Mouse (Mus musculus) neural tube, embryonic 14.5 days (tissue): ENCODE measurements at regions not wholly inside any gene's neighbourhood (a gene's known extent, or its start where the extent isn't known, plus 50 kb on each side); places are given as distances from the start of the nearest gene placed in this dataset. TPM values are rescaled to one million over a fixed set of nuclear protein-coding genes. Genes with fewer than 3 reads are reported as not detected.

ENCODE experiments used
- microRNA-seq: library from miRNA; unstranded; fragments of <30 nt; microRNA quantifications from one replicate; pipeline ENCODE4, GENCODE M21; 2016

Small RNA genes in the stretch of these regions (microRNA-seq; reads per million reads assigned to microRNA genes)
- gene Gm24933 = not detected
